Mouse (Mus musculus): ENCODE measurements around the gene Hist1h2ah. TPM values are rescaled to one million over a fixed set of nuclear protein-coding genes. Genes with fewer than 3 reads are reported as not detected.

The Hist1h2ah gene
- total and polyA plus RNA-seq, 3 experiments = 3.7 to 1,284 TPM; not detected in 1

- no peaks in the 10 kb centered on the region for H3K27me3 ChIP-seq (ENCODE audit: control insufficient read depth in 1 of 2, insufficient read depth in 2 of 2, low read length in 2 of 2)
- no peak overlapping the region for H3K9ac ChIP-seq (ENCODE audit: control insufficient read depth, low read depth, low read length, poor library complexity, severe bottlenecking)
- no peak for DNase-seq (ENCODE audit: low read depth, low spot score)
- TF ChIP-seq MXI1 (IDR thresholded peaks at IDR 0.05; ENCODE audit: low read depth, low read length) (no peak), TCF12 (IDR thresholded peaks at IDR 0.05; ENCODE audit: low read depth, low read length) (no peak), HCFC1 (IDR thresholded peaks at IDR 0.05; ENCODE audit: low read depth, low read length) (no peak), ZMIZ1 (IDR thresholded peaks at IDR 0.05; ENCODE audit: low read depth, low read length) (no peak), RCOR1 (IDR thresholded peaks at IDR 0.05; ENCODE audit: low read depth, low read length) (no peak), POLR2AphosphoS2 (IDR thresholded peaks at IDR 0.05; ENCODE audit: low read length) (no peak), NELFE (IDR thresholded peaks at IDR 0.05; ENCODE audit: low read depth, low read length) (no peak), ZC3H11A (IDR thresholded peaks at IDR 0.05; ENCODE audit: low read depth, low read length) (no peak), MAX (IDR thresholded peaks at IDR 0.05; ENCODE audit: low read length) (no peak), UBTF (IDR thresholded peaks at IDR 0.05; ENCODE audit: borderline replicate concordance, insufficient read depth, low read depth, low read length) (no peak), USF1 (IDR thresholded peaks at IDR 0.05; ENCODE audit: low read depth, low read length) (no peak), CHD2 (IDR thresholded peaks at IDR 0.05; ENCODE audit: low read length) (no peak), MYC (IDR thresholded peaks at IDR 0.05; ENCODE audit: low read depth, low read length) (no peak), EP300 (IDR thresholded peaks at IDR 0.05; ENCODE audit: low read depth in 1 of 2, low read length in 2 of 2) (no peak), MYB (IDR thresholded peaks at IDR 0.05; ENCODE audit: low read depth, low read length) (no peak), BHLHE40 (IDR thresholded peaks at IDR 0.05; ENCODE audit: borderline replicate concordance, low read depth, low read length) (no peak), MAFK (IDR thresholded peaks at IDR 0.05; ENCODE audit: borderline replicate concordance, low read depth, low read length) (no peak), GABPA (IDR thresholded peaks at IDR 0.05; ENCODE audit: low read depth, low read length) (no peak), MAZ (IDR thresholded peaks at IDR 0.05; ENCODE audit: low read depth, low read length) (no peak), NRF1 (IDR thresholded peaks at IDR 0.05; ENCODE audit: insufficient read depth, low read depth, low read length, poor library complexity, severe bottlenecking) (no peak)
- H3K36me3 ChIP-seq (ENCODE audit: control insufficient read depth in 1 of 2, insufficient read depth in 2 of 2, low read length in 2 of 2) = peaks cover 0 to 4% of the 10 kb centered on the region in 2 experiments; a peak in 2 of 4 replicates
- H3K4me3 ChIP-seq (ENCODE audit: control insufficient read depth in 1 of 2, insufficient read depth in 1 of 2, low read depth in 2 of 2, low read length in 2 of 2) = no peak overlapping the region
- no peaks in the 10 kb centered on the region for H3K9me3 ChIP-seq (replicated peaks; ENCODE audit: insufficient read depth, low read length)
- no peak overlapping the region for H3K27ac ChIP-seq (ENCODE audit: control insufficient read depth, low read depth, low read length)
- no peaks in the 10 kb centered on the region; the same call in 1 of the 2 replicates for H3K79me2 ChIP-seq (ENCODE audit: control insufficient read depth, insufficient read depth, low read length, poor library complexity)
- peaks cover 0 to 4% of the 10 kb centered on the region in 2 experiments; a peak in 1 of 4 replicates for H3K4me1 ChIP-seq (ENCODE audit: control insufficient read depth in 1 of 2, insufficient read depth in 2 of 2, low read length in 2 of 2)
Observed at GRCm38 (mm10) chr13:22045311-22045710, 9.9 kb upstream of the Hist1h2ah start.
